Mouse (Mus musculus) forebrain, embryonic 11.5 days (tissue): Measurements from ENCODE around the gene Pim1. TPM values are rescaled to one million over a fixed set of nuclear protein-coding genes. Genes with fewer than 3 reads are reported as not detected.
"Not testable (repeated sequence)": the region's sequence is repeated elsewhere in the genome, so short reads cannot be mapped to it uniquely, and the experiment has no call there.

ENCODE experiments used
- ATAC-seq: fragments of 200-750 bp; cut with Nextera tagmentation; replicated peaks from 2 replicates; pipeline ENCODE4 v1.8.0; 2017; ENCODE audit warnings: moderate TSS enrichment; ENCODE audit not compliant: low FRiP score
- DNase-seq: peaks from one replicate; pipeline ENCODE4 v3.0.0-alpha.2; 2017; ENCODE audit warnings: low spot score
- H3K27ac ChIP-seq: fragments of 300-500 bp; sonication (generic); 2 replicates; pipeline ENCODE4 v1.5.1; 2014; ENCODE audit warnings: low read depth, low read length
- H3K27me3 ChIP-seq: fragments of 300-500 bp; sonication (generic); 2 replicates; pipeline ENCODE4 v1.6.1; 2014; ENCODE audit warnings: mild to moderate bottlenecking, low read length, mixed read lengths; ENCODE audit not compliant: control insufficient read depth, insufficient read depth
- H3K36me3 ChIP-seq: fragments of 300-500 bp; sonication (generic); 2 replicates; pipeline ENCODE4 v1.6.1; 2014; ENCODE audit warnings: mild to moderate bottlenecking, low read length, moderate library complexity, mixed read lengths; ENCODE audit not compliant: control insufficient read depth, insufficient read depth
- H3K4me1 ChIP-seq: fragments of 300-500 bp; sonication (generic); replicated peaks from 2 replicates; pipeline ENCODE4 v1.6.1; 2014; ENCODE audit warnings: low read length, mixed read lengths; ENCODE audit not compliant: control insufficient read depth, insufficient read depth
- H3K4me2 ChIP-seq: fragments of 300-500 bp; sonication (generic); 2 replicates; pipeline ENCODE4 v1.6.1; 2014; ENCODE audit warnings: low read depth, mild to moderate bottlenecking, low read length, moderate library complexity, mixed read lengths; ENCODE audit not compliant: severe bottlenecking
- H3K4me3 ChIP-seq: fragments of 300-500 bp; sonication (generic); 2 replicates; pipeline ENCODE4 v1.5.1; 2014; ENCODE audit warnings: low read depth, low read length
- H3K9ac ChIP-seq: fragments of 300-500 bp; sonication (generic); 2 replicates; pipeline ENCODE4 v1.6.1; 2014; ENCODE audit warnings: low read length
- H3K9me3 ChIP-seq: fragments of 300-500 bp; sonication (generic); 2 replicates; pipeline ENCODE4 v1.6.1; 2016; ENCODE audit warnings: low read length, mixed read lengths; ENCODE audit not compliant: control insufficient read depth
- WGBS: fragments of 180-500 bp; shearing (Covaris S2); extraction: QIAGEN DNeasy Blood & Tissue Kit; methylation state at CpG from one replicate; pipeline ENCODE4 v1.1.7; 2014; 5-methylcytosine and 5-hydroxymethylcytosine counted together
- polyA plus RNA-seq: library from polyadenylated mRNA; unstranded; fragments of >200 nt; fragmentation: Nextera tagmentation; extraction: Ambion mirVana; gene quantifications from 2 replicates; pipeline ENCODE4 v1.2.1, GENCODE M21; 2014

Gene Pim1
- polyA plus RNA-seq, 1 experiment from 2014 or later: 21.1 TPM

- DNase-seq: no peak
These were observed 3.0 kb downstream of the Pim1 start for GRCm38 (mm10) chr17:29493461-29493980.

GRCm38 (mm10) chr17:29494062-29494731 is 3.6 kb downstream of the Pim1 start:
- Histone ChIP-seq H3K4me2 (0 out of 2 replicates have a peak overlapping the region, but pooled peaks have one; percentile 5), H3K27ac (no peak overlapping the region), H3K4me1 (peaks cover 7% of the 10 kb centered on the region), H3K9me3 (no peaks in the 10 kb centered on the region), H3K9ac (no peak overlapping the region; the same call in 1 of the 2 replicates), H3K27me3 (no peaks in the 10 kb centered on the region), H3K4me3 (no peak overlapping the region), H3K36me3 (peaks cover 5% of the 10 kb centered on the region; the same call in 1 of the 2 replicates)
- DNase-seq: no peak
- no peak for ATAC-seq
- 73% methylated on average over 10 of the region's 10 CpGs for WGBS

More at GRCm38 (mm10) chr17:29493461-29493980, 3.0 kb downstream of the Pim1 start:
- WGBS: 83% methylated on average over 11 of the region's 11 CpGs
- Histone ChIP-seq H3K4me3 (no peak overlapping the region), H3K4me2 (no peak overlapping the region; the same call in 1 of the 2 replicates), H3K4me1 (peaks cover 10% of the 10 kb centered on the region), H3K36me3 (peaks cover 5% of the 10 kb centered on the region; the same call in 1 of the 2 replicates), H3K9ac (no peak overlapping the region), H3K27me3 (no peaks in the 10 kb centered on the region; the same call in 1 of the 2 replicates), H3K9me3 (no peaks in the 10 kb centered on the region), H3K27ac (no peak overlapping the region)
- no peak for ATAC-seq

- Histone ChIP-seq H3K9me3 (no peaks in the 10 kb centered on the region), H3K4me1 (peaks cover 2% of the 10 kb centered on the region), H3K9ac (no peak overlapping the region; the same call in 1 of the 2 replicates), H3K4me3 (no peak overlapping the region), H3K27me3 (no peaks in the 10 kb centered on the region), H3K36me3 (peaks cover 5% of the 10 kb centered on the region; the same call in 1 of the 2 replicates), H3K27ac (no peak overlapping the region), H3K4me2 (no peak overlapping the region)
- DNase-seq (peak; percentile 59), ATAC-seq (no peak)
- WGBS: 62% methylated on average over 7 of the region's 8 CpGs
These were observed 4.2 kb downstream of the Pim1 start for GRCm38 (mm10) chr17:29494732-29495076.

GRCm38 (mm10) chr17:29496211-29497070 is 5.9 kb downstream of the Pim1 start:
- Histone ChIP-seq H3K9ac (no peak overlapping the region), H3K4me1 (peaks cover 2% of the 10 kb centered on the region), H3K36me3 (peaks cover 5% of the 10 kb centered on the region; the same call in 1 of the 2 replicates), H3K27ac (no peak overlapping the region), H3K9me3 (no peaks in the 10 kb centered on the region), H3K4me3 (no peak overlapping the region), H3K4me2 (no peak overlapping the region), H3K27me3 (no peaks in the 10 kb centered on the region)
- DNase-seq (no peak), ATAC-seq (no peak)
- WGBS: 81% methylated on average over 6 of the region's 6 CpGs

- H3K27me3 ChIP-seq: no peaks in the 10 kb centered on the region
- 85% methylated on average over 3 of the region's 3 CpGs for WGBS
- H3K27ac ChIP-seq: no peak overlapping the region
- DNase-seq (no peak), ATAC-seq (no peak)
- peaks cover 5% of the 10 kb centered on the region; the same call in 1 of the 2 replicates for H3K36me3 ChIP-seq
- no peaks in the 10 kb centered on the region for H3K9me3 ChIP-seq
- no peak overlapping the region for H3K9ac ChIP-seq
- peaks cover 2% of the 10 kb centered on the region for H3K4me1 ChIP-seq
- no peak overlapping the region for H3K4me2 ChIP-seq
- H3K4me3 ChIP-seq: no peak overlapping the region
These were observed 6.5 kb downstream of the Pim1 start for GRCm38 (mm10) chr17:29497071-29497354.

- DNase-seq, H3K9ac ChIP-seq, H3K36me3 ChIP-seq, H3K27me3 ChIP-seq, H3K4me2 ChIP-seq, H3K4me3 ChIP-seq, H3K4me1 ChIP-seq, H3K27ac ChIP-seq, ATAC-seq, H3K9me3 ChIP-seq: not testable (repeated sequence)
- 77% methylated on average over 1 of the region's 1 CpGs for WGBS
These were observed 6.9 kb downstream of the Pim1 start for GRCm38 (mm10) chr17:29497481-29497880.

- no peak overlapping the region for H3K4me2 ChIP-seq
- peaks cover 5% of the 10 kb centered on the region; the same call in 1 of the 2 replicates for H3K36me3 ChIP-seq
- 77% methylated on average over 4 of the region's 4 CpGs for WGBS
- no peak overlapping the region for H3K27ac ChIP-seq
- ATAC-seq (no peak), DNase-seq (no peak)
- H3K27me3 ChIP-seq: no peaks in the 10 kb centered on the region
- H3K9me3 ChIP-seq: no peaks in the 10 kb centered on the region
- no peak overlapping the region for H3K9ac ChIP-seq
- H3K4me3 ChIP-seq: no peak overlapping the region
- H3K4me1 ChIP-seq: peaks cover 2% of the 10 kb centered on the region
These were observed 7.5 kb downstream of the Pim1 start for GRCm38 (mm10) chr17:29498028-29498427.

GRCm38 (mm10) chr17:29498952-29499351 is 8.4 kb downstream of the Pim1 start:
- H3K4me3 ChIP-seq, H3K4me2 ChIP-seq, H3K36me3 ChIP-seq, H3K4me1 ChIP-seq, ATAC-seq, H3K9me3 ChIP-seq, H3K27ac ChIP-seq, DNase-seq, H3K9ac ChIP-seq, H3K27me3 ChIP-seq: not testable (repeated sequence)
- 59% methylated on average over 2 of the region's 2 CpGs for WGBS
